Mouse (Mus musculus) liver, adult 2 months (tissue): ENCODE data around the gene Myo16. TPM values are rescaled to one million over a fixed set of nuclear protein-coding genes. Genes with fewer than 3 reads are reported as not detected.

Experiments used
- DNase-seq: peaks from one replicate; pipeline ENCODE4 v3.0.0-alpha.2; 2011; ENCODE audit warnings: low read depth, low spot score; ENCODE audit errors: extremely low read depth
- H3K27ac ChIP-seq: fragments of 200-500 bp; replicated peaks from 2 replicates; pipeline ENCODE4 v1.5.1; 2012; ENCODE audit warnings: low read depth, mild to moderate bottlenecking, control low read depth, inconsistent platforms, low read length; ENCODE audit not compliant: insufficient read depth
- H3K27me3 ChIP-seq: fragments of 200-500 bp; 2 replicates; pipeline ENCODE4 v1.6.1; 2012; ENCODE audit warnings: mild to moderate bottlenecking, moderate library complexity, low read length, inconsistent platforms; ENCODE audit not compliant: control insufficient read depth, insufficient read depth
- H3K36me3 ChIP-seq: fragments of 200-500 bp; 2 replicates; pipeline ENCODE4 v1.6.1; 2012; ENCODE audit warnings: low read length, inconsistent platforms; ENCODE audit not compliant: control insufficient read depth, insufficient read depth
- H3K4me1 ChIP-seq: fragments of 200-500 bp; 2 replicates; pipeline ENCODE4 v1.6.1; 2011; ENCODE audit warnings: low read length; ENCODE audit not compliant: control insufficient read depth, insufficient read depth
- H3K4me3 ChIP-seq: fragments of 200-500 bp; 2 replicates; pipeline ENCODE4 v1.5.1; 2011; ENCODE audit warnings: low read depth, mild to moderate bottlenecking, control low read depth, low read length, moderate library complexity; ENCODE audit not compliant: insufficient read depth
- H3K79me2 ChIP-seq: fragments of 200-500 bp; 2 replicates; pipeline ENCODE4 v1.6.1; 2012; ENCODE audit warnings: inconsistent platforms, mild to moderate bottlenecking, low read length, moderate library complexity; ENCODE audit not compliant: control insufficient read depth, insufficient read depth
- H3K9ac ChIP-seq: fragments of 200-500 bp; 2 replicates; pipeline ENCODE4 v1.6.1; 2012; ENCODE audit warnings: low read depth, mild to moderate bottlenecking, control low read depth, inconsistent platforms, low read length
- CTCF ChIP-seq: fragments of 200-500 bp; IDR thresholded peaks from 2 replicates; pipeline ENCODE4 v1.5.1; 2011; ENCODE audit warnings: low read depth, low read length, control low read depth
- POLR2A ChIP-seq: fragments of 200-500 bp; IDR thresholded peaks from 2 replicates; pipeline ENCODE4 v1.6.1; 2011; ENCODE audit warnings: low read length, control low read depth; ENCODE audit not compliant: insufficient read depth; ENCODE audit errors: extremely low read depth
- WGBS: fragments of 180-500 bp; shearing (Covaris S2); methylation state at CpG from one replicate; pipeline ENCODE4 v1.1.7; 2018; 5-methylcytosine and 5-hydroxymethylcytosine counted together
- polyA plus RNA-seq: library from polyadenylated mRNA; depleted of rRNA; stranded (reverse); fragments of >200 nt; gene quantifications from 2 replicates; pipeline ENCODE4 v1.2.3, GENCODE M21; 2012
- total RNA-seq: library from RNA; depleted of rRNA; stranded (reverse); fragments of >200 nt; gene quantifications from 2 replicates; pipeline ENCODE4 v1.2.3, GENCODE M21; 2014

Myo16 gene
- total and polyA plus RNA-seq, 2 experiments = not detected

DNA sequence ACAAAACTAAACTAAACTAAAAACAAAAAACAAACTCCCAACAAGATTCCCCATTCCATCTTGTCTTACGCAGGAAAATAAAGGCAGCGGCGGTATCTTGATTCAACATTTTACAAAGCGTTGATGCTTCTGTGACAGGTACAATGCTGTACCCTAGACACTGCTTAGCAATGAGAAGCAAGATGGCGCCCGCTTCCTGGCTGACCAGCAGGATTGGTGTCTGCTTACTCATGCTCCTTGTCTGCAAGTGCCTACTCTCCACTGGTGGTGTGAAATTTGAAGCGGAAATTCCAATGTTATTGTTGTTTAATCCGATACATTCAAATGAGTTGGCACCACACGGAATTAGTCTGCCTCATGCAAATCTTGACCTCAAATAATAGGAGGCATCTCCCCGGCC, 421.5 kb downstream of the Myo16 start:
- H3K27ac ChIP-seq = no peak overlapping the region
- no peaks in the 10 kb centered on the region for H3K4me1 ChIP-seq
- no peaks in the 10 kb centered on the region for H3K36me3 ChIP-seq
- WGBS = 95% methylated on average over 10 of the region's 10 CpGs
- no peak for DNase-seq
- H3K79me2 ChIP-seq = no peaks in the 10 kb centered on the region
- H3K9ac ChIP-seq = no peak overlapping the region
- TF ChIP-seq CTCF (no peak), POLR2A (no peak)
- H3K4me3 ChIP-seq = no peak overlapping the region
- H3K27me3 ChIP-seq = no peaks in the 10 kb centered on the region

DNA sequence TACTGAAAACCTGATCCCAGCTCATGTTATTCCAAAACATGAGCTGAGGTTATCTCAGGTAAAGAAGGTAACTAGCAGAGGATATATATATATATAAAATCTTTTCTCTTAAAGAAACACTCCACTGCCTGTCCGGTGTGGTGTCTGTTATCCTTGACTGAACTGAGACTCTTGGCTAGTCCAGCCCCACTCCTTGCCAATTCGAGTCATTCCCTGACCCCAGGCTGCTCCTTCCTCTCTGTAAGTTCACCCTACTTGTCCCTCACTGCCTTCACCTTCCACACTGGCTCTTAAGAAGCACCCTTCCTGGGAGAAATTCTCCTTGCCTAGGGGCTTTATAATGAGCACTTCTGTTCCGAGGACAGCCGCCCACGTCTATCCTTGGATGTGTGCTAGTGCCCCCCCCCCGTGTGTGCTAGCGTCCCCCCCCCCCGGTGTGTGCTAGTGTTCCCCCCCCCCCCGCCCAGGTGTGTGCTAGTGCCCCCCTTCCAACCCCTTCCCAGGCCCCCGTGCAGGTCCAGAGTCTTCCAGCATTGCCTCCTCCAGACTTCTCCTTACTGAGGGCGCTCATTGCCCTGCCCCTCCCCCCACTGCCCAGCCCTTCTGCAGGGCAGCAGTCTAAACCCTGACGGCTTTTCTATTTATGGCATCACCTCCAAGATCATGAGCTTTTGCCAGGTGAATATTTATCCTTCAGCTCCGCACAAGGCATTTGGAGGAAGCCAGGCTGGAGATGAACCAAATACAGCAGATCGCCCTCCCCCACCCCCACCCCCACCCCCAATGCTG, 433.4 kb downstream of the Myo16 start:
- no peak overlapping the region for H3K9ac ChIP-seq
- no peaks in the 10 kb centered on the region for H3K27me3 ChIP-seq
- no peak overlapping the region for H3K27ac ChIP-seq
- H3K36me3 ChIP-seq = no peaks in the 10 kb centered on the region
- no peaks in the 10 kb centered on the region for H3K4me1 ChIP-seq
- DNase-seq = no peak
- TF ChIP-seq POLR2A (no peak), CTCF (no peak)
- H3K79me2 ChIP-seq = no peaks in the 10 kb centered on the region
- WGBS = 45% methylated on average over 13 of the region's 14 CpGs
- H3K4me3 ChIP-seq = no peak overlapping the region

DNA sequence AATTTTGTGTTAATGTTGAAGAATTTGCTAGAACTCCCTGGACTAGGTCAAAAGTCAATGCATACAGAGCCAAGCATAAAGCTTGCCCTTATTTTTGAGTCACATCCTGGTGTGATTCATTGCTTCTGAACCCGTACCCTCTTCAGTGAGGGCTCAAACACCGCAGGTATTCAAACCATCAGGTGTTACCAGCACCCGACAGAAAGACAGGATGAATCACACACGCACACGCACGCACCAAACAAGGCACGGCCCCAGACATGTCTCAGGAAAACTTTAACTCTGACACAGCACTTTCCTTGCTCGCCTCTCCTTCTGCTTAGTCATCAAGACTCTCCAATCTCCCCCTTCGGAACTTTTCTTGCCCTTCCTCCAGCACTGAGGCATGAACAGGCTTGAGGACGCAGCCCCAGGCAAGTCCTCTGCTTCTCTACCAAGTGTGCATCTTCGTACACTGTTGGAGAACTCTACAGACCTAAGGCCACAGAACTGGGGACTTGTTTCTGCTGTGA, 435.8 kb downstream of the Myo16 start:
- 79% methylated on average over 11 of the region's 11 CpGs for WGBS
- DNase-seq = no peak
- no peak overlapping the region for H3K4me3 ChIP-seq
- H3K36me3 ChIP-seq = no peaks in the 10 kb centered on the region
- H3K27ac ChIP-seq = no peak overlapping the region
- H3K27me3 ChIP-seq = no peaks in the 10 kb centered on the region
- no peak overlapping the region for H3K9ac ChIP-seq
- no peaks in the 10 kb centered on the region for H3K4me1 ChIP-seq
- H3K79me2 ChIP-seq = no peaks in the 10 kb centered on the region
- TF ChIP-seq CTCF = no peak
- TF ChIP-seq POLR2A = no peak

DNA sequence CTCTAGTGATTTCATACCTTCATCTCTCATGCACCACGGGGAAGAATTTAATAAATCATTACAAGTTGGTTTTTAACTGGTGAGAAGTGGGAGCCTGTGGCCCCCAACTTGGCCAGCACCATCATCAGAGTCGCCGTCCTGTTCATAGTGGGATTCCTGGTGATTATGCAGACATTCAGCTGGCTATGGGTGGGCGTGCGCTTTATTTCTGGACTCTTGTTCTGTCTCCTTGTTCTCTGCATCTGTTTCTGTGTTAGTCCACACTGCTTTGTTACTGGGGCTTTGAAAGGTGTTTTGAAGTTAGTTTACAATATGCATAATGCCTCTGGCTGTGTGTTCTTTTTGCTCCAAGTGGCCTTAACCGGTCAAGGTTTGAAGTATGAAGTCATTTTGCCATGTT, 439.2 kb downstream of the Myo16 start:
- H3K4me1 ChIP-seq = no peaks in the 10 kb centered on the region; the same call in 1 of the 2 replicates
- WGBS = 90% methylated on average over 6 of the region's 6 CpGs
- H3K36me3 ChIP-seq = no peaks in the 10 kb centered on the region
- no peaks in the 10 kb centered on the region for H3K27me3 ChIP-seq
- no peak for DNase-seq
- H3K27ac ChIP-seq = no peak overlapping the region
- no peak overlapping the region for H3K4me3 ChIP-seq
- H3K9ac ChIP-seq = no peak overlapping the region
- H3K79me2 ChIP-seq = no peaks in the 10 kb centered on the region
- no peak for TF ChIP-seq POLR2A
- TF ChIP-seq CTCF = no peak

DNA sequence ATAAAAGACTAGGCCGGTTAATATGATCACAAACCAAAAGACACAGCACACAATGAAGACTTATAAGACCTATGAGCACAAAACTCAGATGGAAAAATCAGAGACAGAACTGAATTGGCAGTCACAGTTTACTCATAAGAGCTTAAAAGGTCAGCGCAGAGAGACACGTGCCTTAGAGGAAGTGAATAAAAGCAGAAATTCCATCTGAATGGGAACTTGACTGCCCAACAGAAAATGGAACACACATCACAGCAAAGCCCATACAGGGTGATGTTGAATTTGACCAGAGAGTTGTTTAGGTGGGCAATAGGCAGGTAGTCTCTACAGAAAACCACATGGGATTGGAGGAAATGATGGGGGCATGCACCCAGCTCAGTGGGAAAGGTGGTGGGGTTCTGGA, 442.6 kb downstream of the Myo16 start:
- Histone ChIP-seq H3K4me3 (no peak overlapping the region), H3K27ac (no peak overlapping the region), H3K27me3 (no peaks in the 10 kb centered on the region), H3K36me3 (no peaks in the 10 kb centered on the region), H3K9ac (no peak overlapping the region), H3K4me1 (no peaks in the 10 kb centered on the region; the same call in 1 of the 2 replicates), H3K79me2 (no peaks in the 10 kb centered on the region)
- DNase-seq = peak; percentile 16
- WGBS = 90% methylated on average over 3 of the region's 3 CpGs
- no peak for TF ChIP-seq POLR2A
- TF ChIP-seq CTCF = no peak

DNA sequence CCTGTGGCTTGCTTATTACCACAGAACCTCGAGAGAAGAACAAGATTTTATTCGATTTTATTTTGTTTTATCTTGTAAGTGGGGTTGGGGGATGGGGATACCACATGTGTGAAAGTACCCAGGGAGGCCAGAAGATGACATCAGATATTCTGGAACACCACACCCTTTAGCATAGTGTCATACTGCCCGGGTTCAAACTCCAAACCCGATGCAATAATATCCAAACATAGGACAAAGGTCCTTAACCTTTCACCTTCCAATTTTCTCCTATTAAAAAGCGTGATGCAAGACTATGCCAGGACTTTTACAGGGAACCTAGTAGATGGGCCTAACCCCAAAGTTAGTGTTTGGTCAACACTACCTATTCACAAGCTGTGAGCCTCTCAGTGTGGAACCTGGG, 443.9 kb downstream of the Myo16 start:
- DNase-seq = peak; percentile 83
- Histone ChIP-seq H3K27me3 (no peaks in the 10 kb centered on the region), H3K36me3 (no peaks in the 10 kb centered on the region), H3K9ac (no peak overlapping the region), H3K4me3 (no peak overlapping the region), H3K79me2 (no peaks in the 10 kb centered on the region), H3K27ac (no peak overlapping the region), H3K4me1 (no peaks in the 10 kb centered on the region; the same call in 1 of the 2 replicates)
- 34% methylated on average over 5 of the region's 5 CpGs for WGBS
- no peak for TF ChIP-seq CTCF
- no peak for TF ChIP-seq POLR2A
